Mouse (Mus musculus) spleen, adult 2 months (tissue): ENCODE measurements around the gene Ddx6.

Experiments used
- CTCF ChIP-seq: fragments of 200-500 bp; IDR thresholded peaks from 2 replicates; pipeline ENCODE4 v1.5.1; 2011; ENCODE audit warnings: mild to moderate bottlenecking, inconsistent platforms; ENCODE audit not compliant: insufficient read depth, insufficient read length, insufficient replicate concordance; ENCODE audit errors: extremely low read depth
- POLR2A ChIP-seq: fragments of 200-500 bp; IDR thresholded peaks from 2 replicates; pipeline ENCODE4 v1.6.1; 2011; ENCODE audit warnings: low read depth, low read length, inconsistent platforms

DNA sequence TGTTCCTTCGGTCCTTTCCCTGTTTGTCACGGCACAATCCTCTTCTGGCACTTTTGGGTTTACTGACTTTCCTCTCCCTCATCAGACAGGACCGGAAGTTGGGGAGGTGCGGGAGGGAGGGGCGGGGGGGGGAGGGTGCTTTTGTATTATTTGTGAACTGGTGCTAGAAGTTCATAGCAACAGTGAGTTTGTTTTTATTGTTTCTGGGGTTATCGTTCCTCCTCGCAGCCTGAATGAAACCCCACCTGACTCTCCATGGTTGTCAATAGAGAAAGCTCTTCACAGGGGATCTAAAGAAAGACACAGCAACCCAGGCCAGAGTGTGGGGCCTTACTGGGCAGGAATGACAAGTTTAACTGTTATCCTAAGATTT, 36.6 kb upstream of the Ddx6 start:
- TF ChIP-seq CTCF (no peak), POLR2A (no peak)
